Comparison of ENCODE assay signal across 5 mouse cellular contexts in genomic region chr17:6619271-6619670, GRCm38 (mm10). TPM values are rescaled to one million over a fixed set of nuclear protein-coding genes. Genes with fewer than 3 reads are reported as not detected.
"Had no signal": no experiment of that assay in that cellular context is flagged by ENCODE, and none has a peak within 500 bp of the region (broad histone marks: within the 10 kb centered on the region; RNA-seq: fewer than 3 reads in every experiment).

No protein-coding gene starts in this region.

RNA-seq across cellular contexts. Expression of gene Sytl3, which starts 39.6 kb away (rescaled TPM):
- polyA plus RNA-seq: heart, embryonic 13.5 days; limb, embryonic 11.5 days; limb, embryonic 13.5 days; liver, adult 2 months; liver, embryonic 12.5 days had no signal
